Mouse (Mus musculus) heart, postnatal 0 days (tissue): ENCODE results near the gene Phactr1. TPM values are rescaled to one million over a fixed set of nuclear protein-coding genes. Genes with fewer than 3 reads are reported as not detected.

Experiments used
- ATAC-seq: fragments of 200-750 bp; cut with Nextera tagmentation; 2 replicates; pipeline ENCODE4 v1.8.0; 2017; ENCODE audit warnings: low read depth, moderate number of reproducible peaks, moderate library complexity; ENCODE audit not compliant: insufficient read depth
- DNase-seq: peaks from one replicate; pipeline ENCODE4 v3.0.0-alpha.2; 2016; ENCODE audit warnings: low spot score
- H3K27ac ChIP-seq: fragments of 300-500 bp; sonication (generic); 2 replicates; pipeline ENCODE4 v1.5.1; 2014; ENCODE audit warnings: low read depth, mild to moderate bottlenecking
- H3K27me3 ChIP-seq: fragments of 300-500 bp; sonication (generic); 2 replicates; pipeline ENCODE4 v1.6.1; 2014; ENCODE audit warnings: low read length, mixed read lengths; ENCODE audit not compliant: control insufficient read depth, insufficient read depth
- H3K36me3 ChIP-seq: fragments of 300-500 bp; sonication (generic); replicated peaks from 2 replicates; pipeline ENCODE4 v1.6.1; 2014; ENCODE audit warnings: low read length, mixed read lengths; ENCODE audit not compliant: control insufficient read depth, insufficient read depth
- H3K4me1 ChIP-seq: fragments of 300-500 bp; sonication (generic); 2 replicates; pipeline ENCODE4 v1.6.1; 2014; ENCODE audit warnings: antibody characterized with exemption; ENCODE audit not compliant: control insufficient read depth, insufficient read depth
- H3K4me2 ChIP-seq: fragments of 300-500 bp; sonication (generic); 2 replicates; pipeline ENCODE4 v1.6.1; 2014; ENCODE audit warnings: low read depth, mild to moderate bottlenecking, low read length, moderate library complexity
- H3K4me3 ChIP-seq: fragments of 300-500 bp; sonication (generic); 2 replicates; pipeline ENCODE4 v1.5.1; 2014; ENCODE audit warnings: low read depth, low read length
- H3K9ac ChIP-seq: fragments of 300-500 bp; sonication (generic); replicated peaks from 2 replicates; pipeline ENCODE4 v1.6.1; 2014; ENCODE audit warnings: low read depth, low read length, mixed read lengths
- H3K9me3 ChIP-seq: fragments of 300-500 bp; sonication (generic); replicated peaks from 2 replicates; pipeline ENCODE4 v1.6.1; 2016; ENCODE audit warnings: low read length; ENCODE audit not compliant: control insufficient read depth
- CTCF ChIP-seq: IDR thresholded peaks from 2 replicates; pipeline ENCODE4 v1.5.1; 2016; ENCODE audit warnings: antibody characterized with exemption, control low read depth, low read depth
- EP300 ChIP-seq: IDR thresholded peaks from 2 replicates; pipeline ENCODE4 v1.6.1; 2016; ENCODE audit warnings: antibody characterized with exemption, low read depth
- WGBS: fragments of 180-500 bp; shearing (Covaris S2); extraction: QIAGEN DNeasy Blood & Tissue Kit; methylation state at CpG from one replicate; pipeline ENCODE4 v1.1.7; 2014; 5-methylcytosine and 5-hydroxymethylcytosine counted together
- polyA plus RNA-seq: library from polyadenylated mRNA; unstranded; fragments of >200 nt; fragmentation: Nextera tagmentation; extraction: Ambion mirVana; gene quantifications from 2 replicates; pipeline ENCODE4 v1.2.1, GENCODE M21; 2015
- total RNA-seq: library from RNA; depleted of rRNA; stranded (reverse); fragments of >200 nt; gene quantifications from 2 replicates; pipeline ENCODE4 v1.2.3, GENCODE M21; 2014; ENCODE audit warnings: low replicate concordance

Gene Phactr1
- total and polyA plus RNA-seq, 2 experiments from 2014 or later: 1.6 to 4.8 TPM

GRCm38 (mm10) chr13:42948717-42949265 lies 268.4 kb downstream of the Phactr1 start:
- no peaks in the 10 kb centered on the region for H3K9me3 ChIP-seq
- H3K4me2 ChIP-seq: no peak overlapping the region
- H3K27me3 ChIP-seq: no peaks in the 10 kb centered on the region
- TF ChIP-seq CTCF (no peak), EP300 (no peak)
- no peak overlapping the region for H3K4me3 ChIP-seq
- no peaks in the 10 kb centered on the region for H3K36me3 ChIP-seq
- WGBS: 74% methylated on average over 10 of the region's 10 CpGs
- no peaks in the 10 kb centered on the region for H3K4me1 ChIP-seq
- H3K27ac ChIP-seq: no peak overlapping the region
- no peak overlapping the region for H3K9ac ChIP-seq
- ATAC-seq (no peak), DNase-seq (no peak)

DNA sequence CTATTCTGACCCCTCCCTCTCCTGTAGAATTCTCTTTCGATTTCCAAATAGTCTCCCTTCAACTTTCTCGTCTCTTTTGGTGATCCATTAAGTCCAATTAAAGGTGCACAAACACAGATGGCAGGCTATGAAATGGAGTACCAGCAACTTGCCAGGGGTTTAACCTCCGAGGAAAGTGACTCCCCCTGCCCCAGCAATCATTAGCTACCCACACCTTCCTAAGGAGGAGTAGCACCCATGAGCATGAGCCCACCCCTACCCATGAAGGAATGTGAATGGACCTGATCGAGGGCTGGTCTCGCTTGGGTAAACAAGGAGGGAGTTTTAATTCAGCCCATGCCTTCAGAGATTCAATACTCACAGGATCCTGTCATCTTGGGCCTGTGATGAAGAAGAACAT lies 268.9 kb downstream of the Phactr1 start:
- H3K4me1 ChIP-seq: no peaks in the 10 kb centered on the region
- H3K4me2 ChIP-seq: no peak overlapping the region
- no peaks in the 10 kb centered on the region for H3K9me3 ChIP-seq
- no peak overlapping the region for H3K4me3 ChIP-seq
- ATAC-seq: no peak
- H3K9ac ChIP-seq: no peak overlapping the region
- no peak overlapping the region for H3K27ac ChIP-seq
- 87% methylated on average over 5 of the region's 5 CpGs for WGBS
- no peaks in the 10 kb centered on the region for H3K36me3 ChIP-seq
- no peak for TF ChIP-seq EP300
- TF ChIP-seq CTCF: no peak
- H3K27me3 ChIP-seq: no peaks in the 10 kb centered on the region
- no peak for DNase-seq

- TF ChIP-seq EP300 (no peak), CTCF (no peak)
- Histone ChIP-seq H3K9me3 (no peaks in the 10 kb centered on the region), H3K9ac (no peak overlapping the region), H3K27ac (no peak overlapping the region), H3K4me3 (no peak overlapping the region), H3K4me1 (no peaks in the 10 kb centered on the region), H3K36me3 (no peaks in the 10 kb centered on the region), H3K27me3 (no peaks in the 10 kb centered on the region), H3K4me2 (no peak overlapping the region)
- DNase-seq (no peak), ATAC-seq (no peak)
- WGBS: 81% methylated on average over 3 of the region's 3 CpGs
Observed at GRCm38 (mm10) chr13:42950056-42950455, 269.6 kb downstream of the Phactr1 start.

- no peak for ATAC-seq
- H3K4me3 ChIP-seq: no peak overlapping the region
- no peak for TF ChIP-seq CTCF
- no peak for TF ChIP-seq EP300
- no peak for DNase-seq
- H3K36me3 ChIP-seq: no peaks in the 10 kb centered on the region
- 72% methylated on average over 15 of the region's 15 CpGs for whole genome bisulfite sequencing
- no peak overlapping the region for H3K27ac ChIP-seq
- no peaks in the 10 kb centered on the region for H3K9me3 ChIP-seq
- no peaks in the 10 kb centered on the region for H3K4me1 ChIP-seq
- H3K9ac ChIP-seq: no peak overlapping the region
- H3K4me2 ChIP-seq: no peak overlapping the region
- no peaks in the 10 kb centered on the region for H3K27me3 ChIP-seq
Observed at GRCm38 (mm10) chr13:42952037-42952721, 271.8 kb downstream of the Phactr1 start.

DNA sequence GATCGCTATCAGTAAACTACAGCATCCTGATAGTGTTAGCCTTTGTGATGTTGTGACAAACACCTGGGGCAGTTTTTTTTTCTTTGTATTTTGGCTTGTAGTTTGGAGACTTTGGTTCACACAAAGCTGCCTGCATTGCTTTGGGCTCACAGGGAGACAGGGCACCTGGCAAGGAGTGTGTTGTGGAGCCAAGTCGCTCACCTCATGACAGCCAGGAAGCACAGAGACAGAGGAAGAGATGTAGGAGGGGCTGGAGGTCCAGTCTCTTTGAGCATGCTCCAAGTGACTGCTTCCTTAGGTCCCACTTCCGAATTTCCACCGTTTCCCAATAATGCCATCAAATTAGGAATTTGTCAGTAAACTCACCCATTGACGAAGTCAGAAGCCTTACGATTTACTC lies 272.6 kb downstream of the Phactr1 start:
- TF ChIP-seq CTCF (no peak), EP300 (no peak)
- H3K27me3 ChIP-seq: no peaks in the 10 kb centered on the region
- 90% methylated on average over 6 of the region's 6 CpGs for WGBS
- H3K4me3 ChIP-seq: no peak overlapping the region
- DNase-seq (no peak), ATAC-seq (no peak)
- no peak overlapping the region for H3K4me2 ChIP-seq
- no peak overlapping the region for H3K27ac ChIP-seq
- H3K9me3 ChIP-seq: no peaks in the 10 kb centered on the region
- H3K36me3 ChIP-seq: no peaks in the 10 kb centered on the region
- H3K9ac ChIP-seq: no peak overlapping the region
- no peaks in the 10 kb centered on the region for H3K4me1 ChIP-seq

GRCm38 (mm10) chr13:42954116-42954515 lies 273.7 kb downstream of the Phactr1 start:
- TF ChIP-seq EP300 (no peak), CTCF (no peak)

More at GRCm38 (mm10) chr13:42954116-42954515, 273.7 kb downstream of the Phactr1 start:
- no peak overlapping the region for H3K27ac ChIP-seq
- no peak overlapping the region for H3K9ac ChIP-seq
- DNase-seq: no peak
- WGBS: 54% methylated on average over 5 of the region's 5 CpGs
- H3K4me1 ChIP-seq: no peaks in the 10 kb centered on the region
- H3K4me3 ChIP-seq: no peak overlapping the region
- H3K9me3 ChIP-seq: no peaks in the 10 kb centered on the region
- ATAC-seq: no peak
- no peaks in the 10 kb centered on the region for H3K27me3 ChIP-seq
- no peak overlapping the region for H3K4me2 ChIP-seq
- H3K36me3 ChIP-seq: no peaks in the 10 kb centered on the region
